Mouse (Mus musculus) ES-Bruce4 (cell line): ENCODE data around the gene Tom1. TPM values are rescaled to one million over a fixed set of nuclear protein-coding genes. Genes with fewer than 3 reads are reported as not detected.

Source experiments
- H3K27ac ChIP-seq: 2 replicates; pipeline ENCODE4 v1.5.1; 2012; ENCODE audit warnings: low read length, inconsistent platforms; ENCODE audit not compliant: insufficient read depth
- H3K27me3 ChIP-seq: 2 replicates; pipeline ENCODE4 v1.6.1; 2012; ENCODE audit warnings: mild to moderate bottlenecking, low read length, inconsistent platforms; ENCODE audit not compliant: control insufficient read depth, poor library complexity, insufficient read depth, severe bottlenecking
- H3K36me3 ChIP-seq: 2 replicates; pipeline ENCODE4 v1.6.1; 2012; ENCODE audit warnings: inconsistent platforms, mild to moderate bottlenecking, low read length, moderate library complexity; ENCODE audit not compliant: control insufficient read depth, poor library complexity, insufficient read depth, severe bottlenecking
- H3K4me1 ChIP-seq: one replicate; pipeline ENCODE4 v1.8.1; 2011; ENCODE audit warnings: low read length; ENCODE audit not compliant: control insufficient read depth, insufficient read depth
- H3K4me3 ChIP-seq: 2 replicates; pipeline ENCODE4 v1.5.1; 2011; ENCODE audit warnings: low read depth, mild to moderate bottlenecking, low read length
- H3K9ac ChIP-seq: 2 replicates; pipeline ENCODE4 v1.6.1; 2012; ENCODE audit warnings: low read depth, mild to moderate bottlenecking, inconsistent platforms; ENCODE audit not compliant: poor library complexity, severe bottlenecking
- H3K9me3 ChIP-seq: replicated peaks from 2 replicates; pipeline ENCODE4 v1.6.1; 2012; ENCODE audit warnings: mild to moderate bottlenecking, low read length, inconsistent platforms; ENCODE audit not compliant: control insufficient read depth, poor library complexity, insufficient read depth, severe bottlenecking
- CTCF ChIP-seq: IDR thresholded peaks from one replicate; pipeline ENCODE4 v1.8.1; 2011; ENCODE audit warnings: low read depth, low read length
- EP300 ChIP-seq: IDR thresholded peaks from 2 replicates; pipeline ENCODE4 v1.6.1; 2011; ENCODE audit warnings: low read depth, low read length; ENCODE audit not compliant: insufficient read depth
- POLR2A ChIP-seq: IDR thresholded peaks from one replicate; pipeline ENCODE4 v1.8.1; 2011; ENCODE audit warnings: low read length; ENCODE audit not compliant: insufficient read depth
- polyA plus RNA-seq: library from polyadenylated mRNA; stranded (reverse); fragments of >200 nt; gene quantifications from 2 replicates; pipeline ENCODE4 v1.2.4, GENCODE M21; 2011; ENCODE audit warnings: low read depth; ENCODE audit not compliant: missing spikeins, insufficient read depth, insufficient read length

Tom1 gene
- polyA plus RNA-seq, 1 experiment: 46.1 TPM

GRCm38 (mm10) chr8:75109236-75109967, 75.9 kb downstream of the Tom1 start, which contains the start of gene Mcm5:
Mcm5 (plus strand) TSS chr8:75109569.
- Histone ChIP-seq H3K4me3 (peak within 1 kb of the TSS; percentile 95), H3K9ac (peak within 1 kb of the TSS; percentile 92), H3K27ac (peak within 1 kb of the TSS; percentile 97), H3K9me3 (no peaks in the 10 kb centered on the region), H3K36me3 (peaks cover 44% of the 10 kb centered on the region), H3K4me1 (no peaks in the 10 kb centered on the region), H3K27me3 (no peaks in the 10 kb centered on the region)
- TF ChIP-seq CTCF: no peak
- peak; percentile 43 for TF ChIP-seq POLR2A
- no peak for TF ChIP-seq EP300

DNA sequence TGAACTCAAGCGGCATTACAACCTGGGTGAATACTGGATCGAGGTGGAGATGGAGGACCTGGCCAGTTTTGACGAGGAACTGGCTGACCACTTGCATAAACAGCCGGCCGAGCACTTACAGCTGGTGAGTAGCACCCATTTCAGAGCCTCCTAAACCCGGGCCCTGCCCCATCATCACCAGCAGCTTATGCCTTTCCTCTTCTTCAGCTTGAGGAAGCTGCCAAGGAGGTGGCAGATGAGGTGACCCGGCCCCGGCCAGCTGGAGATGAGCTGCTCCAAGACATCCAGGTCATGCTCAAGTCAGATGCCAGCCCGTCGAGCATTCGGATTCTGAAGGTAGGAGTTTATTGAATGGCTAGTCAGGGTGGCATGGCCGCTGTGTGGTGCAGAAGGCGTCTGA, 76.6 kb downstream of the Tom1 start:
- H3K9ac ChIP-seq: peak overlapping the region; percentile 92
- peak overlapping the region; percentile 95 for H3K4me3 ChIP-seq
- no peak overlapping the region; the same call in 1 of the 2 replicates for H3K27ac ChIP-seq
- no peaks in the 10 kb centered on the region for H3K27me3 ChIP-seq
- H3K9me3 ChIP-seq: no peaks in the 10 kb centered on the region
- H3K36me3 ChIP-seq: peaks cover 51% of the 10 kb centered on the region
- no peaks in the 10 kb centered on the region for H3K4me1 ChIP-seq
- TF ChIP-seq POLR2A (no peak), EP300 (no peak), CTCF (no peak)

DNA sequence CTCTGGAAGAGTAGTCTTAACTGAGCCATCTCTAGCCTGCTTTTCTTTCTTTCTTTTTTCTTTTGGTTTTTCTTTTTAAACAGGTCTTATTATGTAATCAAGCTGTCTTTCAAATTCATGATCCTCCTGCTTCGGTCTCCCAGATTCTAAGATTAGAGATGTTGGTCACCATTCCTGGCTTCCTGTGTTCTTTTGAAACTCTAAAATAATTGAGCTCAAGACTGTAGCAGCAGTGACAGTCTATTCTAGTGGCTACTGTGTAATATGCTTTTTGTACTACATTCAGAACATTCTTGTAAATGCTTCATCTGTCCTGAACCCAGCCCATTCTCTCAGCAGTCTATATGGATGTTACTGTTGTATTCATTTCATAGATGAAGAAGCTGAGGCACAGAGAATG, 85.0 kb downstream of the Tom1 start:
- TF ChIP-seq EP300 (no peak), CTCF (no peak), POLR2A (no peak)
- H3K27me3 ChIP-seq: no peaks in the 10 kb centered on the region

DNA sequence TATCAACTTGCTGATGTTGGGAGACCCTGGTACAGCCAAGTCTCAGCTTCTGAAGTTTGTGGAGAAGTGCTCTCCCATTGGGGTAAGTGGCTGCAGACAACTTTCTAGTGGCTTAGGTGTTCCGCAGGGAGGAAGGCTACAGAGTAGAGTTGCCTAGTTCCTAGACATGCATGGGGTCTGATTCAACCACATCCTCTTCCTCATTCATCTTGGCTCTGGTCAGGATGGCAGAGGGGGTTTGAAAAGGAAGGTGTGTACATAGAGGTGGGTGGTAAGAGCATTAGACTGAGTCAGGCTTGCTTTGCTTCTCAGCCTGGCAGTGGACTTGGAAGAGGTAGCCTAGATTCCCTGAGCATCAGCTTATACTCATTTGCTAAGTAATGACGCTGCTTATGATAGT, 85.8 kb downstream of the Tom1 start:
- no peak overlapping the region for H3K4me3 ChIP-seq
- no peaks in the 10 kb centered on the region for H3K9me3 ChIP-seq
- no peak overlapping the region for H3K9ac ChIP-seq
- no peak for TF ChIP-seq EP300
- TF ChIP-seq POLR2A: no peak
- no peaks in the 10 kb centered on the region for H3K4me1 ChIP-seq
- no peaks in the 10 kb centered on the region for H3K27me3 ChIP-seq
- peaks cover 100% of the 10 kb centered on the region for H3K36me3 ChIP-seq
- H3K27ac ChIP-seq: no peak overlapping the region

More for the DNA sequence above, 85.0 kb downstream of the Tom1 start:
- no peak overlapping the region for H3K4me3 ChIP-seq
- H3K27ac ChIP-seq: no peak overlapping the region
- no peak overlapping the region for H3K9ac ChIP-seq
- H3K4me1 ChIP-seq: no peaks in the 10 kb centered on the region
- H3K9me3 ChIP-seq: no peaks in the 10 kb centered on the region
- peaks cover 100% of the 10 kb centered on the region for H3K36me3 ChIP-seq

Other genes starting within 250 kb of the Tom1 start
- not detected in 2 replicates for gene Isx, start 160.5 kb upstream of the Tom1 start, polyA plus RNA-seq
- 112 and 122 TPM in 2 replicates for gene Hmgxb4, start 40.3 kb upstream of the Tom1 start, polyA plus RNA-seq
- 81.6 and 86.3 TPM in 2 replicates for gene Hmox1, start 59.9 kb downstream of the Tom1 start, polyA plus RNA-seq
- 170 and 177 TPM in 2 replicates for gene Mcm5, start 75.9 kb downstream of the Tom1 start, polyA plus RNA-seq
- gene Rasd2, start 180.2 kb downstream of the Tom1 start, polyA plus RNA-seq: 7.6 and 9.4 TPM in 2 replicates